Mouse (Mus musculus) erythroblast, embryonic 14.5 days (primary cell): Measurements from ENCODE around the gene Arhgap15.

ENCODE experiments used
- GATA1 ChIP-seq: IDR thresholded peaks from 2 replicates; pipeline ENCODE4 v1.6.1; 2012; ENCODE audit warnings: low read length, inconsistent platforms, mixed read lengths
- TAL1 ChIP-seq: IDR thresholded peaks from 3 replicates; pipeline ENCODE4 v1.6.1; 2012; ENCODE audit warnings: low read length, inconsistent platforms, mixed read lengths

DNA sequence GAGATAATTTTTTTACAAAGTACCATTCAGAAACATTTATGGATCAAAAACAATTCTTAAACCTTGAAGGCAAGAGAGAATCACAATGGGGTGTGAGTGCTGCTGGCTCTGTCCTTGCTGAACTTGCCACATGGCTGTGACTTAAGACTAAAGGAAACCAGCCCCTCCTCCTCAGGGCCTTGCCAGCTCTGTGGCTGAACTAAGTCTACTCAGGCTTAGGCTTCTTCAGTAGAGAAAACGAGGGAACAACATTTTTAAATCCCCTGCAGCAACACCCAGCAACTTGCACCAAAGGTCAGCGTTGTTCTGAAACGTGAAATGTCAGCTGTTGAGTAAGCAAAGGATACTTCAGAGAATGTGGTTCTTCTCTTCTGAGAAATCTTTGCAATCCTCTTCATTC lies 417.2 kb downstream of the Arhgap15 start:
- TF ChIP-seq GATA1 (no peak), TAL1 (no peak)
